Mouse (Mus musculus) forebrain, embryonic 14.5 days (tissue): ENCODE measurements around the gene Slc38a10. TPM values are rescaled to one million over a fixed set of nuclear protein-coding genes. Genes with fewer than 3 reads are reported as not detected.

Experiments
- ATAC-seq: fragments of 200-750 bp; cut with Nextera tagmentation; 2 replicates; pipeline ENCODE4 v1.8.0; 2017; ENCODE audit warnings: mild to moderate bottlenecking, moderate library complexity
- DNase-seq: peaks from one replicate; pipeline ENCODE4 v3.0.0-alpha.2; 2015; ENCODE audit warnings: low spot score
- H3K27ac ChIP-seq: fragments of 300-500 bp; sonication (generic); 2 replicates; pipeline ENCODE4 v1.5.1; 2014; ENCODE audit warnings: low read depth, mild to moderate bottlenecking, control low read depth, low read length, moderate library complexity
- H3K27me3 ChIP-seq: fragments of 300-500 bp; sonication (generic); replicated peaks from 2 replicates; pipeline ENCODE4 v1.6.1; 2014; ENCODE audit warnings: low read length, control low read depth, mixed read lengths; ENCODE audit not compliant: control insufficient read depth, insufficient read depth
- H3K36me3 ChIP-seq: fragments of 300-500 bp; sonication (generic); 2 replicates; pipeline ENCODE4 v1.6.1; 2014; ENCODE audit warnings: low read length, control low read depth; ENCODE audit not compliant: control insufficient read depth, insufficient read depth
- H3K4me1 ChIP-seq: fragments of 300-500 bp; sonication (generic); 2 replicates; pipeline ENCODE4 v1.6.1; 2014; ENCODE audit warnings: antibody characterized with exemption, low read length, control low read depth; ENCODE audit not compliant: control insufficient read depth, insufficient read depth
- H3K4me2 ChIP-seq: fragments of 300-500 bp; sonication (generic); 2 replicates; pipeline ENCODE4 v1.6.1; 2014; ENCODE audit warnings: mild to moderate bottlenecking, control low read depth, low read length
- H3K4me3 ChIP-seq: fragments of 300-500 bp; sonication (generic); 2 replicates; pipeline ENCODE4 v1.5.1; 2014; ENCODE audit warnings: low read depth, low read length, control low read depth
- H3K9ac ChIP-seq: fragments of 300-500 bp; sonication (generic); 2 replicates; pipeline ENCODE4 v1.6.1; 2014; ENCODE audit warnings: mild to moderate bottlenecking, low read length, control low read depth, moderate library complexity
- H3K9me3 ChIP-seq: fragments of 300-500 bp; sonication (generic); replicated peaks from 2 replicates; pipeline ENCODE4 v1.6.1; 2016; ENCODE audit warnings: low read length, control low read depth, mixed read lengths; ENCODE audit not compliant: control insufficient read depth
- WGBS: fragments of 180-500 bp; shearing (Covaris S2); extraction: QIAGEN DNeasy Blood & Tissue Kit; methylation state at CpG from one replicate; pipeline ENCODE4 v1.1.7; 2014; 5-methylcytosine and 5-hydroxymethylcytosine counted together
- polyA plus RNA-seq: library from polyadenylated mRNA; unstranded; fragments of >200 nt; fragmentation: Nextera tagmentation; extraction: Ambion mirVana; gene quantifications from 2 replicates; pipeline ENCODE4 v1.2.1, GENCODE M21; 2014

Gene Slc38a10
- polyA plus RNA-seq, 1 experiment from 2014 or later: 53.6 TPM

- DNase-seq (peak; percentile 27), ATAC-seq (peak; percentile 40; the same call in 1 of the 2 replicates)
- no peak overlapping the region for H3K4me2 ChIP-seq
- H3K9me3 ChIP-seq: no peaks in the 10 kb centered on the region
- no peaks in the 10 kb centered on the region for H3K4me1 ChIP-seq
- no peaks in the 10 kb centered on the region for H3K27me3 ChIP-seq
- H3K27ac ChIP-seq: no peak overlapping the region
- H3K9ac ChIP-seq: no peak overlapping the region
- peaks cover 42% of the 10 kb centered on the region for H3K36me3 ChIP-seq
- 71% methylated on average over 23 of the region's 23 CpGs for WGBS
- H3K4me3 ChIP-seq: no peak overlapping the region
These were observed 14.1 kb downstream of the Slc38a10 start for GRCm38 (mm10) chr11:120136796-120137624.

GRCm38 (mm10) chr11:120136195-120136594 lies 15.0 kb downstream of the Slc38a10 start:
- Histone ChIP-seq H3K27me3 (no peaks in the 10 kb centered on the region), H3K36me3 (peaks cover 49% of the 10 kb centered on the region), H3K4me1 (no peaks in the 10 kb centered on the region), H3K9me3 (no peaks in the 10 kb centered on the region), H3K4me3 (no peak overlapping the region), H3K27ac (no peak overlapping the region), H3K9ac (no peak overlapping the region), H3K4me2 (no peak overlapping the region)
- WGBS: 81% methylated on average over 8 of the region's 8 CpGs
- no peak for ATAC-seq
- no peak for DNase-seq

GRCm38 (mm10) chr11:120134847-120135530 lies 16.2 kb downstream of the Slc38a10 start:
- peaks cover 49% of the 10 kb centered on the region for H3K36me3 ChIP-seq
- no peak overlapping the region for H3K27ac ChIP-seq
- WGBS: 95% methylated on average over 9 of the region's 9 CpGs

GRCm38 (mm10) chr11:120134148-120134547 lies 17.0 kb downstream of the Slc38a10 start:
- Histone ChIP-seq H3K27me3 (no peaks in the 10 kb centered on the region), H3K4me1 (no peaks in the 10 kb centered on the region), H3K9me3 (no peaks in the 10 kb centered on the region), H3K36me3 (peaks cover 52% of the 10 kb centered on the region), H3K4me3 (no peak overlapping the region), H3K9ac (no peak overlapping the region), H3K27ac (no peak overlapping the region), H3K4me2 (no peak overlapping the region)
- ATAC-seq (no peak), DNase-seq (no peak)
- WGBS: 94% methylated on average over 5 of the region's 5 CpGs

More at GRCm38 (mm10) chr11:120134847-120135530, 16.2 kb downstream of the Slc38a10 start:
- Histone ChIP-seq H3K9me3 (no peaks in the 10 kb centered on the region), H3K4me3 (no peak overlapping the region), H3K4me2 (no peak overlapping the region), H3K9ac (no peak overlapping the region), H3K4me1 (no peaks in the 10 kb centered on the region), H3K27me3 (no peaks in the 10 kb centered on the region)
- ATAC-seq (no peak), DNase-seq (no peak)

- no peaks in the 10 kb centered on the region for H3K27me3 ChIP-seq
- 76% methylated on average over 7 of the region's 7 CpGs for WGBS
- H3K4me3 ChIP-seq: no peak overlapping the region
- H3K27ac ChIP-seq: no peak overlapping the region
- no peaks in the 10 kb centered on the region for H3K9me3 ChIP-seq
- H3K4me2 ChIP-seq: no peak overlapping the region
- DNase-seq: no peak
- no peaks in the 10 kb centered on the region for H3K4me1 ChIP-seq
- H3K36me3 ChIP-seq: peaks cover 63% of the 10 kb centered on the region
- no peak overlapping the region for H3K9ac ChIP-seq
- no peak for ATAC-seq
These were observed 21.9 kb downstream of the Slc38a10 start for GRCm38 (mm10) chr11:120129281-120129680.

GRCm38 (mm10) chr11:120126845-120127244 lies 24.3 kb downstream of the Slc38a10 start:
- ATAC-seq (no peak), DNase-seq (no peak)
- Histone ChIP-seq H3K9ac (no peak overlapping the region), H3K36me3 (peaks cover 56% of the 10 kb centered on the region), H3K4me2 (no peak overlapping the region), H3K4me1 (no peaks in the 10 kb centered on the region), H3K4me3 (no peak overlapping the region), H3K27me3 (no peaks in the 10 kb centered on the region), H3K27ac (no peak overlapping the region), H3K9me3 (no peaks in the 10 kb centered on the region)
- 91% methylated on average over 2 of the region's 2 CpGs for WGBS

- no peaks in the 10 kb centered on the region for H3K27me3 ChIP-seq
- no peak overlapping the region for H3K4me2 ChIP-seq
- H3K9me3 ChIP-seq: no peaks in the 10 kb centered on the region
- no peak overlapping the region for H3K9ac ChIP-seq
- peaks cover 6% of the 10 kb centered on the region; the same call in 1 of the 2 replicates for H3K4me1 ChIP-seq
- no peak overlapping the region for H3K4me3 ChIP-seq
- peak; percentile 41 for DNase-seq
- H3K36me3 ChIP-seq: peaks cover 43% of the 10 kb centered on the region
- H3K27ac ChIP-seq: no peak overlapping the region
- no peak for ATAC-seq
- WGBS: 83% methylated on average over 12 of the region's 12 CpGs
These were observed 29.0 kb downstream of the Slc38a10 start for GRCm38 (mm10) chr11:120122126-120122525.

- no peak overlapping the region for H3K9ac ChIP-seq
- DNase-seq: peak; percentile 71
These were observed 30.3 kb downstream of the Slc38a10 start for GRCm38 (mm10) chr11:120120642-120121420.

More at GRCm38 (mm10) chr11:120120642-120121420, 30.3 kb downstream of the Slc38a10 start:
- Histone ChIP-seq H3K4me2 (no peak overlapping the region), H3K4me3 (no peak overlapping the region), H3K27me3 (no peaks in the 10 kb centered on the region), H3K9me3 (no peaks in the 10 kb centered on the region), H3K27ac (no peak overlapping the region), H3K4me1 (peaks cover 6% of the 10 kb centered on the region; the same call in 1 of the 2 replicates), H3K36me3 (peaks cover 46% of the 10 kb centered on the region)
- 79% methylated on average over 17 of the region's 17 CpGs for whole genome bisulfite sequencing
- no peak for ATAC-seq
